ENCODE assay signal across 8 mouse cellular contexts in genomic region chr8:95806461-95807191, GRCm38 (mm10). TPM values are rescaled to one million over a fixed set of nuclear protein-coding genes. Genes with fewer than 3 reads are reported as not detected.
DNase-seq lines count a peak whose midpoint lies in the region; ATAC-seq and TF ChIP-seq lines count a peak whose summit lies in the region.

No protein-coding gene starts in this region.

- TF ChIP-seq POLR2A in kidney, adult 2 months (IDR thresholded peaks at IDR 0.05; ENCODE audit: low read depth, low read length): no peak

- no peaks in the 10 kb centered on the region for H3K27me3 ChIP-seq in kidney, adult 2 months (replicated peaks; ENCODE audit: control insufficient read depth, insufficient read depth, low read length)
- no peaks in the 10 kb centered on the region for H3K27me3 ChIP-seq in G1E (ENCODE audit: insufficient read depth, low read length)
- no peaks in the 10 kb centered on the region for H3K27me3 ChIP-seq in hindbrain, embryonic 11.5 days (ENCODE audit: control insufficient read depth, insufficient read depth, low read length)
- H3K27me3 ChIP-seq in liver, embryonic 15.5 days: no peaks in the 10 kb centered on the region

- peak overlapping the region; percentile 82 for H3K27ac ChIP-seq in kidney, adult 2 months (ENCODE audit: insufficient read depth, low read depth, low read length)
- H3K27ac ChIP-seq in hindbrain, embryonic 11.5 days (ENCODE audit: low read depth, low read length): peak overlapping the region; percentile 78
- peak overlapping the region; percentile 87 for H3K27ac ChIP-seq in liver, embryonic 15.5 days (replicated peaks)

- no peaks in the 10 kb centered on the region for H3K36me3 ChIP-seq in kidney, adult 2 months (ENCODE audit: control insufficient read depth, insufficient read depth, low read length)
- peaks cover 40% of the 10 kb centered on the region for H3K36me3 ChIP-seq in G1E (replicated peaks)
- no peaks in the 10 kb centered on the region for H3K36me3 ChIP-seq in hindbrain, embryonic 11.5 days (ENCODE audit: control insufficient read depth, insufficient read depth, low read length)
- peaks cover 24% of the 10 kb centered on the region for H3K36me3 ChIP-seq in liver, embryonic 15.5 days (replicated peaks)

- no peak for TF ChIP-seq CTCF in kidney, adult 2 months (conservative IDR thresholded peaks at IDR 0.05; ENCODE audit: insufficient read depth, insufficient read length, low read depth, low read length)
- no peak for TF ChIP-seq CTCF in G1E (IDR thresholded peaks at IDR 0.05; ENCODE audit: low read depth, low read length)

- peak overlapping the region; percentile 79 for H3K4me2 ChIP-seq in hindbrain, embryonic 11.5 days (replicated peaks; ENCODE audit: low read depth, low read length)
- H3K4me2 ChIP-seq in liver, embryonic 15.5 days: peak overlapping the region; percentile 89

- WGBS in kidney, adult 2 months: under 1% methylated on average over 69 of the region's 69 CpGs
- 0% methylated on average over 64 of the region's 69 CpGs for whole genome bisulfite sequencing in hindbrain, embryonic 11.5 days
- 0% methylated on average over 63 of the region's 69 CpGs for WGBS in liver, embryonic 15.5 days (ENCODE audit: insufficient replicate concordance)

- no peaks in the 10 kb centered on the region for H3K9me3 ChIP-seq in G1E (replicated peaks)
- no peaks in the 10 kb centered on the region for H3K9me3 ChIP-seq in hindbrain, embryonic 11.5 days (ENCODE audit: control insufficient read depth, low read length)
- no peaks in the 10 kb centered on the region for H3K9me3 ChIP-seq in liver, embryonic 15.5 days (replicated peaks)

- H3K9ac ChIP-seq in hindbrain, embryonic 11.5 days (ENCODE audit: low read depth, low read length): peak overlapping the region; percentile 96
- peak overlapping the region; percentile 96 for H3K9ac ChIP-seq in liver, embryonic 15.5 days

- DNase-seq in kidney, adult 2 months: no peak
- no peak for DNase-seq in kidney, adult 11 months
- peak; percentile 60 for DNase-seq in G1E (ENCODE audit: low spot score)
- peak; percentile 42 for DNase-seq in embryo, embryonic 10.5 days (ENCODE audit: low spot score)
- DNase-seq in hindbrain, embryonic 11.5 days (ENCODE audit: low spot score): peak; percentile 43
- peak; percentile 19 to 37 for DNase-seq in spleen, adult 18-20 months

- ATAC-seq in G1E (ENCODE audit: extremely low read depth, insufficient number of reproducible peaks, low FRiP score, poor library complexity, severe bottlenecking): no peak
- no peak; the same call in none of the 2 replicates for ATAC-seq in hindbrain, embryonic 11.5 days (ENCODE audit: low FRiP score)
- no peak for ATAC-seq in liver, embryonic 15.5 days (ENCODE audit: insufficient read depth)
- ATAC-seq in activated CD4-positive, CD25-positive, alpha-beta regulatory T cell, adult 4 months: no peak

- peaks cover 13% of the 10 kb centered on the region for H3K4me1 ChIP-seq in kidney, adult 2 months (ENCODE audit: control insufficient read depth, insufficient read depth, low read length)
- H3K4me1 ChIP-seq in G1E (ENCODE audit: insufficient read depth, low read depth, low read length): peaks cover 59% of the 10 kb centered on the region
- H3K4me1 ChIP-seq in hindbrain, embryonic 11.5 days (replicated peaks; ENCODE audit: control insufficient read depth, insufficient read depth, low read length): peaks cover 5% of the 10 kb centered on the region; the same call in 1 of the 2 replicates
- peaks cover 60% of the 10 kb centered on the region for H3K4me1 ChIP-seq in liver, embryonic 15.5 days (replicated peaks)

- peak overlapping the region; percentile 95 for H3K4me3 ChIP-seq in kidney, adult 2 months (ENCODE audit: insufficient read depth, low read depth, low read length)
- H3K4me3 ChIP-seq in G1E (ENCODE audit: low read depth, low read length): peak overlapping the region; percentile 89
- peak overlapping the region; percentile 97 for H3K4me3 ChIP-seq in hindbrain, embryonic 11.5 days (ENCODE audit: low read depth, low read length)
- H3K4me3 ChIP-seq in liver, embryonic 15.5 days (replicated peaks): peak overlapping the region; percentile 99

RNA-seq across cellular contexts. Expression of gene Cnot1, which starts 0.6 kb away (rescaled TPM):
- 57.4 and 71.4 TPM in 2 replicates for polyA plus RNA-seq in kidney, adult 2 months (2012; rRNA removed)
- total RNA-seq in G1E (2014; fragmentation: Nextera tagmentation) (730 and 814 TPM in 2 replicates), G1E (2017) (190 and 194 TPM in 2 replicates)
- polyA plus RNA-seq in G1E (2012): 69.5 and 85.5 TPM in 2 replicates
- 88.2 and 108 TPM in 2 replicates for polyA plus RNA-seq in hindbrain, embryonic 11.5 days (2014; fragmentation: Nextera tagmentation; extraction: Ambion mirVana)
- 27.4 TPM in 2 replicates for polyA plus RNA-seq in liver, embryonic 15.5 days (2015; fragmentation: Nextera tagmentation; extraction: Ambion mirVana)
- 10 to 100 TPM; 87.9 to 88.0 TPM for polyA plus RNA-seq in activated CD4-positive, CD25-positive, alpha-beta regulatory T cell, adult 4 months (2017; shearing (Covaris generic))

RNA-seq across cellular contexts. Expression of gene Sap18b, which starts 18.5 kb away (rescaled TPM):
- polyA plus RNA-seq in kidney, adult 2 months (2012; rRNA removed): 43.8 and 76.7 TPM in 2 replicates
- total RNA-seq in G1E (2014; fragmentation: Nextera tagmentation) (113 and 139 TPM in 2 replicates), G1E (2017) (432 and 502 TPM in 2 replicates)
- 87.1 and 88.3 TPM in 2 replicates for polyA plus RNA-seq in G1E (2012)
- 380 and 392 TPM in 2 replicates for polyA plus RNA-seq in hindbrain, embryonic 11.5 days (2014; fragmentation: Nextera tagmentation; extraction: Ambion mirVana)
- polyA plus RNA-seq in liver, embryonic 15.5 days (2015; fragmentation: Nextera tagmentation; extraction: Ambion mirVana): 164 and 202 TPM in 2 replicates
- polyA plus RNA-seq in activated CD4-positive, CD25-positive, alpha-beta regulatory T cell, adult 4 months (2017; shearing (Covaris generic)): 100 to 1,000 TPM; 286 to 315 TPM

RNA-seq across cellular contexts. Expression of gene Slc38a7, which starts 46.7 kb away (rescaled TPM):
- 22.3 and 24.7 TPM in 2 replicates for polyA plus RNA-seq in kidney, adult 2 months (2012; rRNA removed)
- total RNA-seq in G1E (2014; fragmentation: Nextera tagmentation) (24.6 and 26.4 TPM in 2 replicates), G1E (2017) (13.3 and 13.8 TPM in 2 replicates)
- 14.3 and 16.1 TPM in 2 replicates for polyA plus RNA-seq in G1E (2012)
- 14.3 and 16.8 TPM in 2 replicates for polyA plus RNA-seq in hindbrain, embryonic 11.5 days (2014; fragmentation: Nextera tagmentation; extraction: Ambion mirVana)
- polyA plus RNA-seq in liver, embryonic 15.5 days (2015; fragmentation: Nextera tagmentation; extraction: Ambion mirVana): 8.0 and 8.2 TPM in 2 replicates
- polyA plus RNA-seq in activated CD4-positive, CD25-positive, alpha-beta regulatory T cell, adult 4 months (2017; shearing (Covaris generic)): 1 to 10 TPM; 4.7 to 5.3 TPM

Comparison
In these comparisons a context has a peak if more than half of its experiments do, and no peak if none do; other contexts are left out.
1. DNase-seq: peak in G1E (single experiment), embryo, embryonic 10.5 days (single experiment), hindbrain, embryonic 11.5 days (single experiment) and spleen, adult 18-20 months (2 of 2); none in kidney, adult 2 months (single experiment) and kidney, adult 11 months (single experiment).
2. Peak in every context shown above with its lines, with median percentiles within 50 percentile points of each other: H3K27ac ChIP-seq and H3K4me3 ChIP-seq.